Mouse (Mus musculus) liver, embryonic 18 days (tissue): Measurements from ENCODE around the gene Etnk1. TPM values are rescaled to one million over a fixed set of nuclear protein-coding genes. Genes with fewer than 3 reads are reported as not detected.

Experiments
- polyA plus RNA-seq: library from polyadenylated mRNA; depleted of rRNA; stranded (reverse); fragments of >200 nt; gene quantifications from 2 replicates; pipeline ENCODE4 v1.2.3, GENCODE M21; 2012; rRNA removed

Etnk1 gene
- 18.7 and 19.3 TPM in 2 replicates for polyA plus RNA-seq

GRCm38 (mm10) chr6:143166452-143167357, at the start of gene Etnk1:
TSS of gene Etnk1 (plus strand) at chr6:143167221.

Other genes starting within 250 kb of the Etnk1 start
- 0.04 and 0.07 TPM in 2 replicates for gene St8sia1, start 202.8 kb upstream of the Etnk1 start, polyA plus RNA-seq
- 9.6 and 12.0 TPM in 2 replicates for gene C2cd5, start 67.1 kb upstream of the Etnk1 start, polyA plus RNA-seq